Mouse (Mus musculus) forebrain, embryonic 14.5 days (tissue): Measurements from ENCODE around the gene Fbxo41. TPM values are rescaled to one million over a fixed set of nuclear protein-coding genes. Genes with fewer than 3 reads are reported as not detected.
"Not testable (repeated sequence)": the region's sequence is repeated elsewhere in the genome, so short reads cannot be mapped to it uniquely, and the experiment has no call there.

Experiments
- ATAC-seq: fragments of 200-750 bp; cut with Nextera tagmentation; 2 replicates; pipeline ENCODE4 v1.8.0; 2017; ENCODE audit warnings: mild to moderate bottlenecking, moderate library complexity
- DNase-seq: peaks from one replicate; pipeline ENCODE4 v3.0.0-alpha.2; 2015; ENCODE audit warnings: low spot score
- H3K27ac ChIP-seq: fragments of 300-500 bp; sonication (generic); 2 replicates; pipeline ENCODE4 v1.5.1; 2014; ENCODE audit warnings: low read depth, mild to moderate bottlenecking, control low read depth, low read length, moderate library complexity
- H3K27me3 ChIP-seq: fragments of 300-500 bp; sonication (generic); replicated peaks from 2 replicates; pipeline ENCODE4 v1.6.1; 2014; ENCODE audit warnings: low read length, control low read depth, mixed read lengths; ENCODE audit not compliant: control insufficient read depth, insufficient read depth
- H3K36me3 ChIP-seq: fragments of 300-500 bp; sonication (generic); 2 replicates; pipeline ENCODE4 v1.6.1; 2014; ENCODE audit warnings: low read length, control low read depth; ENCODE audit not compliant: control insufficient read depth, insufficient read depth
- H3K4me1 ChIP-seq: fragments of 300-500 bp; sonication (generic); 2 replicates; pipeline ENCODE4 v1.6.1; 2014; ENCODE audit warnings: antibody characterized with exemption, low read length, control low read depth; ENCODE audit not compliant: control insufficient read depth, insufficient read depth
- H3K4me2 ChIP-seq: fragments of 300-500 bp; sonication (generic); 2 replicates; pipeline ENCODE4 v1.6.1; 2014; ENCODE audit warnings: mild to moderate bottlenecking, control low read depth, low read length
- H3K4me3 ChIP-seq: fragments of 300-500 bp; sonication (generic); 2 replicates; pipeline ENCODE4 v1.5.1; 2014; ENCODE audit warnings: low read depth, low read length, control low read depth
- H3K9ac ChIP-seq: fragments of 300-500 bp; sonication (generic); 2 replicates; pipeline ENCODE4 v1.6.1; 2014; ENCODE audit warnings: mild to moderate bottlenecking, low read length, control low read depth, moderate library complexity
- H3K9me3 ChIP-seq: fragments of 300-500 bp; sonication (generic); replicated peaks from 2 replicates; pipeline ENCODE4 v1.6.1; 2016; ENCODE audit warnings: low read length, control low read depth, mixed read lengths; ENCODE audit not compliant: control insufficient read depth
- WGBS: fragments of 180-500 bp; shearing (Covaris S2); extraction: QIAGEN DNeasy Blood & Tissue Kit; methylation state at CpG from one replicate; pipeline ENCODE4 v1.1.7; 2014; 5-methylcytosine and 5-hydroxymethylcytosine counted together
- polyA plus RNA-seq: library from polyadenylated mRNA; unstranded; fragments of >200 nt; fragmentation: Nextera tagmentation; extraction: Ambion mirVana; gene quantifications from 2 replicates; pipeline ENCODE4 v1.2.1, GENCODE M21; 2014

The Fbxo41 gene
- polyA plus RNA-seq, 1 experiment from 2014 or later = 4.7 TPM

GRCm38 (mm10) chr6:85469660-85470430 lies 32.9 kb downstream of the Fbxo41 start:
- peaks cover 54% of the 10 kb centered on the region for H3K36me3 ChIP-seq
- DNase-seq = no peak
- H3K4me3 ChIP-seq = no peak overlapping the region
- 73% methylated on average over 5 of the region's 5 CpGs for WGBS
- no peaks in the 10 kb centered on the region for H3K9me3 ChIP-seq
- H3K27me3 ChIP-seq = no peaks in the 10 kb centered on the region
- no peak overlapping the region for H3K9ac ChIP-seq
- H3K4me1 ChIP-seq = no peaks in the 10 kb centered on the region
- H3K4me2 ChIP-seq = no peak overlapping the region
- no peak overlapping the region for H3K27ac ChIP-seq
- no peak for ATAC-seq

- Histone ChIP-seq H3K4me1 (no peaks in the 10 kb centered on the region), H3K4me2 (no peak overlapping the region), H3K4me3 (no peak overlapping the region), H3K27me3 (no peaks in the 10 kb centered on the region), H3K9me3 (no peaks in the 10 kb centered on the region), H3K36me3 (peaks cover 98% of the 10 kb centered on the region), H3K27ac (no peak overlapping the region), H3K9ac (no peak overlapping the region)
- ATAC-seq = no peak
- peak; percentile 62 for DNase-seq
Measured at GRCm38 (mm10) chr6:85465381-85465780, 37.4 kb downstream of the Fbxo41 start.

GRCm38 (mm10) chr6:85459621-85460020 lies 43.2 kb downstream of the Fbxo41 start:
- Histone ChIP-seq H3K9ac (no peak overlapping the region), H3K36me3 (peaks cover 57% of the 10 kb centered on the region), H3K27ac (no peak overlapping the region), H3K4me2 (no peak overlapping the region), H3K4me3 (no peak overlapping the region), H3K4me1 (peaks cover 8% of the 10 kb centered on the region; the same call in 1 of the 2 replicates), H3K27me3 (no peaks in the 10 kb centered on the region), H3K9me3 (no peaks in the 10 kb centered on the region)
- DNase-seq (no peak), ATAC-seq (no peak)
- WGBS = 91% methylated on average over 2 of the region's 2 CpGs

- H3K4me1 ChIP-seq = peaks cover 28% of the 10 kb centered on the region
Measured at GRCm38 (mm10) chr6:85452816-85453215, 50.0 kb downstream of the Fbxo41 start.

GRCm38 (mm10) chr6:85452411-85452665 lies 50.5 kb downstream of the Fbxo41 start:
- H3K4me1 ChIP-seq = peaks cover 28% of the 10 kb centered on the region
- peak overlapping the region; percentile 96 for H3K9ac ChIP-seq
- WGBS = 0% methylated on average over 15 of the region's 15 CpGs
- peak; percentile 55 for DNase-seq
- H3K4me3 ChIP-seq = peak overlapping the region; percentile 77
- H3K27me3 ChIP-seq = no peaks in the 10 kb centered on the region
- ATAC-seq = no peak
- H3K36me3 ChIP-seq = 0 out of 2 replicates have a peak, but pooled peaks cover 2% of the 10 kb centered on the region
- peak overlapping the region; percentile 86 for H3K4me2 ChIP-seq
- no peaks in the 10 kb centered on the region for H3K9me3 ChIP-seq
- peak overlapping the region; percentile 92 for H3K27ac ChIP-seq

More at GRCm38 (mm10) chr6:85452816-85453215, 50.0 kb downstream of the Fbxo41 start:
- ATAC-seq (no peak), DNase-seq (no peak)
- peak overlapping the region; percentile 86 for H3K4me2 ChIP-seq
- WGBS = 15% methylated on average over 7 of the region's 7 CpGs
- peak overlapping the region; percentile 96 for H3K9ac ChIP-seq
- H3K27me3 ChIP-seq = no peaks in the 10 kb centered on the region
- H3K4me3 ChIP-seq = peak overlapping the region; percentile 77
- peak overlapping the region; percentile 92; the same call in 1 of the 2 replicates for H3K27ac ChIP-seq
- H3K9me3 ChIP-seq = no peaks in the 10 kb centered on the region
- no peaks in the 10 kb centered on the region for H3K36me3 ChIP-seq

GRCm38 (mm10) chr6:85451664-85452410 lies 51.0 kb downstream of the Fbxo41 start, which contains the start of gene Pradc1:
Gene Pradc1 (minus strand): TSS chr6:85451970.
- H3K9me3 ChIP-seq = no peaks in the 10 kb centered on the region
- peak; percentile 100 for DNase-seq
- peak; percentile 92 for ATAC-seq
- 0 out of 2 replicates have a peak, but pooled peaks cover 6% of the 10 kb centered on the region for H3K36me3 ChIP-seq
- 0% methylated on average over 54 of the region's 54 CpGs for WGBS
- no peaks in the 10 kb centered on the region for H3K27me3 ChIP-seq
- peak within 1 kb of the TSS; percentile 77 for H3K4me3 ChIP-seq
- peak within 1 kb of the TSS; percentile 96 for H3K9ac ChIP-seq
- peak within 1 kb of the TSS; percentile 92 for H3K27ac ChIP-seq
- H3K4me2 ChIP-seq = peak within 1 kb of the TSS; percentile 86
- H3K4me1 ChIP-seq = peaks cover 28% of the 10 kb centered on the region

GRCm38 (mm10) chr6:85450697-85451663 lies 51.8 kb downstream of the Fbxo41 start, which contains the start of gene Cct7:
Gene Cct7 (plus strand): TSS chr6:85451514.
- peaks cover 13% of the 10 kb centered on the region for H3K36me3 ChIP-seq
- peak within 1 kb of the TSS; percentile 86 for H3K4me2 ChIP-seq
- DNase-seq (peak; percentile 99), ATAC-seq (peak; percentile 92)
- no peaks in the 10 kb centered on the region for H3K9me3 ChIP-seq
- H3K4me3 ChIP-seq = peak within 1 kb of the TSS; percentile 77
- peak within 1 kb of the TSS; percentile 96 for H3K9ac ChIP-seq
- no peaks in the 10 kb centered on the region for H3K27me3 ChIP-seq
- WGBS = 3% methylated on average over 89 of the region's 96 CpGs
- peaks cover 22% of the 10 kb centered on the region for H3K4me1 ChIP-seq
- peak within 1 kb of the TSS; percentile 92 for H3K27ac ChIP-seq

GRCm38 (mm10) chr6:85450140-85450539 lies 52.7 kb downstream of the Fbxo41 start:
- 69% methylated on average over 1 of the region's 1 CpGs for WGBS
- not testable (repeated sequence) for H3K9ac ChIP-seq, H3K27ac ChIP-seq, H3K27me3 ChIP-seq, DNase-seq, H3K4me3 ChIP-seq, H3K9me3 ChIP-seq, ATAC-seq
- peaks cover 22% of the 10 kb centered on the region for H3K36me3 ChIP-seq
- peak overlapping the region; percentile 86 for H3K4me2 ChIP-seq
- H3K4me1 ChIP-seq = peaks cover 20% of the 10 kb centered on the region
